Mouse (Mus musculus) embryonic facial prominence, embryonic 14.5 days (tissue): Measurements from ENCODE around the gene Dach1. TPM values are rescaled to one million over a fixed set of nuclear protein-coding genes. Genes with fewer than 3 reads are reported as not detected.

ENCODE experiments used
- ATAC-seq: fragments of 200-750 bp; cut with Nextera tagmentation; 2 replicates; pipeline ENCODE4 v1.8.0; 2017; ENCODE audit warnings: low read depth, moderate number of reproducible peaks, moderate TSS enrichment
- DNase-seq: peaks from one replicate; pipeline ENCODE4 v3.0.0-alpha.2; 2015; ENCODE audit warnings: low spot score
- H3K27ac ChIP-seq: fragments of 300-500 bp; sonication (generic); replicated peaks from 2 replicates; pipeline ENCODE4 v1.5.1; 2014; ENCODE audit warnings: low read depth, mild to moderate bottlenecking, low read length, moderate library complexity
- H3K27me3 ChIP-seq: fragments of 300-500 bp; sonication (generic); replicated peaks from 2 replicates; pipeline ENCODE4 v1.6.1; 2014; ENCODE audit warnings: low read length; ENCODE audit not compliant: control insufficient read depth, insufficient read depth
- H3K36me3 ChIP-seq: fragments of 300-500 bp; sonication (generic); 2 replicates; pipeline ENCODE4 v1.6.1; 2014; ENCODE audit warnings: low read length, mixed read lengths; ENCODE audit not compliant: control insufficient read depth, insufficient read depth
- H3K4me1 ChIP-seq: fragments of 300-500 bp; sonication (generic); 2 replicates; pipeline ENCODE4 v1.6.1; 2014; ENCODE audit warnings: antibody characterized with exemption, low read length; ENCODE audit not compliant: control insufficient read depth, insufficient read depth
- H3K4me2 ChIP-seq: fragments of 300-500 bp; sonication (generic); 2 replicates; pipeline ENCODE4 v1.6.1; 2014; ENCODE audit warnings: low read depth, mild to moderate bottlenecking, low read length, moderate library complexity, mixed read lengths
- H3K4me3 ChIP-seq: fragments of 300-500 bp; sonication (generic); 2 replicates; pipeline ENCODE4 v1.5.1; 2014; ENCODE audit warnings: low read depth, mild to moderate bottlenecking, low read length
- H3K9ac ChIP-seq: fragments of 300-500 bp; sonication (generic); 2 replicates; pipeline ENCODE4 v1.6.1; 2014; ENCODE audit warnings: low read depth, mild to moderate bottlenecking, low read length, moderate library complexity, mixed read lengths
- H3K9me3 ChIP-seq: fragments of 300-500 bp; sonication (generic); 2 replicates; pipeline ENCODE4 v1.6.1; 2016; ENCODE audit warnings: low read length; ENCODE audit not compliant: control insufficient read depth
- WGBS: fragments of 180-500 bp; shearing (Covaris S2); extraction: QIAGEN DNeasy Blood & Tissue Kit; methylation state at CpG from one replicate; pipeline ENCODE4 v1.1.7; 2014; 5-methylcytosine and 5-hydroxymethylcytosine counted together
- polyA plus RNA-seq: library from polyadenylated mRNA; unstranded; fragments of >200 nt; fragmentation: Nextera tagmentation; extraction: Ambion mirVana; gene quantifications from 2 replicates; pipeline ENCODE4 v1.2.1, GENCODE M21; 2014

The Dach1 gene
- polyA plus RNA-seq, 1 experiment from 2014 or later: 4.1 TPM

DNA sequence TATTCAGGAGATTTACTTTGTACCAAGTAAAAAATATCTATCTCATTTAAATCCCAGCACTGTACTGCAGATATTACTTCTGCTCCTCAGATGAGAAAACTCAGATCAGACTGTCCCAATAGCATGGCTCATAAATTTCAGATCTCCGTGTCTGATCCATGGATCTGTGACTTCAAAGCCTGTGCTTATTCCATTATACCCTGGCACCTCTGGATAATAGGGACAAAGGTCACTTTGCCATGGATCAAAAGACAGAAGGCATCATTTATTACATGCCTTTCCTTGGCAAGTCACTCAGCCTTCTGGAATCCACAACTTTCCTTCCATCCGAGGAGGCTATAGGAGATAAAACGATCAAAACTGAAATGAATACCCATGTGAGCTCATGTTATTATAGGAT is 132.4 kb downstream of the Dach1 start:
- Histone ChIP-seq H3K4me2 (no peak overlapping the region), H3K27me3 (no peaks in the 10 kb centered on the region), H3K9me3 (no peaks in the 10 kb centered on the region), H3K27ac (no peak overlapping the region), H3K36me3 (no peaks in the 10 kb centered on the region), H3K4me3 (no peak overlapping the region), H3K4me1 (0 out of 2 replicates have a peak, but pooled peaks cover 3% of the 10 kb centered on the region), H3K9ac (no peak overlapping the region)
- DNase-seq (no peak), ATAC-seq (no peak)
- 55% methylated on average over 3 of the region's 3 CpGs for WGBS

GRCm38 (mm10) chr14:98035261-98035660 is 134.3 kb downstream of the Dach1 start:
- 2% methylated on average over 1 of the region's 1 CpGs for WGBS

DNA sequence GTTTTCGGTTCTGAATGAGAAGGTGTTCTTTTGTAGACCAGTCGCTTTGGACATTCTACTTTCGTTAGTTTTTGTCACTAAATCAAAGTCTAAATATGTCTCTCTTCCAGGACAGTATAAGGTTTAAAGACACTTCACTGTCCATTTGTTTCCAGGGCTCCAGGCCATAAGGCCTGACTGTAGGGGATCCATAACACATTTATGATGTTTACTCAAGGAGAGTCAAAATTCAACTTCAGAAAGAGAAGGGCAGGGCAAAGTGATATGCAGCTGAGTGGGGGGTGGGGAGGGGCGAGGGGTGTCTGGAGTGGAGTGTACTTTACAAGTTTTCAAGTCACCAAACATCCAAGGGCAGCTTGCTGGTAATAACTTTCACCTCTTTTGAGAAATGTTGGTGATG is 146.0 kb downstream of the Dach1 start:
- DNase-seq (no peak), ATAC-seq (no peak)
- Histone ChIP-seq H3K4me1 (no peaks in the 10 kb centered on the region), H3K9me3 (no peaks in the 10 kb centered on the region), H3K36me3 (no peaks in the 10 kb centered on the region), H3K27me3 (no peaks in the 10 kb centered on the region), H3K9ac (no peak overlapping the region), H3K4me2 (no peak overlapping the region), H3K27ac (no peak overlapping the region), H3K4me3 (no peak overlapping the region)
- whole genome bisulfite sequencing: 79% methylated on average over 4 of the region's 4 CpGs

More at GRCm38 (mm10) chr14:98035261-98035660, 134.3 kb downstream of the Dach1 start:
- Histone ChIP-seq H3K9me3 (no peaks in the 10 kb centered on the region), H3K4me2 (no peak overlapping the region), H3K4me3 (no peak overlapping the region), H3K36me3 (no peaks in the 10 kb centered on the region), H3K27me3 (no peaks in the 10 kb centered on the region), H3K4me1 (0 out of 2 replicates have a peak, but pooled peaks cover 3% of the 10 kb centered on the region), H3K9ac (no peak overlapping the region), H3K27ac (no peak overlapping the region)
- ATAC-seq: peak; percentile 62; the same call in 1 of the 2 replicates
- DNase-seq: peak; percentile 50

DNA sequence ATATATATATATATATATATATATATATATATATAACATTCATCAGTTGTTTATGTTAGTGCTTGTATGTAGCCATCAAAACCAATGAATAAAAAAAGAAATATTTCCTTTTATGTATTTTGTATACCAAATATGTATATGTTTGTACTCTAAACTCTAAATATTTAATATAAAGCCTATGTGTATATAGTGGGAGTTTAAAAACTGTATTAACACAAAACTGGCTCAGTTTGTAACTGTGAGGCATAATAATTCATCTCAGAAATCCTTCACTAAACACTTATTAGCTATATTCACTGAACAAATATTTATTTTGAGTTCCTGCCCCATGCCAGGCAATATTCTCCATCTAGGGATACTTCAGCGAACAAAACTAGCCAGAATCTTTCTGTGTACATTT is 155.5 kb downstream of the Dach1 start:
- ATAC-seq: no peak
- Histone ChIP-seq H3K4me3 (no peak overlapping the region), H3K27me3 (no peaks in the 10 kb centered on the region), H3K4me1 (no peaks in the 10 kb centered on the region), H3K4me2 (no peak overlapping the region), H3K27ac (no peak overlapping the region), H3K9me3 (no peaks in the 10 kb centered on the region), H3K9ac (no peak overlapping the region), H3K36me3 (no peaks in the 10 kb centered on the region)
- WGBS: 93% methylated on average over 1 of the region's 1 CpGs
- no peak for DNase-seq

- H3K27me3 ChIP-seq: no peaks in the 10 kb centered on the region
- no peak for ATAC-seq
- no peaks in the 10 kb centered on the region for H3K36me3 ChIP-seq
- H3K9ac ChIP-seq: no peak overlapping the region
- no peak overlapping the region for H3K4me3 ChIP-seq
- H3K9me3 ChIP-seq: no peaks in the 10 kb centered on the region
- DNase-seq: no peak
- WGBS: 86% methylated on average over 6 of the region's 6 CpGs
- no peak overlapping the region for H3K4me2 ChIP-seq
- H3K4me1 ChIP-seq: no peaks in the 10 kb centered on the region
- no peak overlapping the region for H3K27ac ChIP-seq
These were observed 161.1 kb downstream of the Dach1 start for GRCm38 (mm10) chr14:98008501-98008900.

GRCm38 (mm10) chr14:98002021-98002680 is 167.4 kb downstream of the Dach1 start:
- H3K9me3 ChIP-seq: no peaks in the 10 kb centered on the region
- H3K27ac ChIP-seq: no peak overlapping the region
- 52% methylated on average over 1 of the region's 1 CpGs for WGBS
- H3K4me2 ChIP-seq: no peak overlapping the region
- no peak overlapping the region for H3K4me3 ChIP-seq
- H3K9ac ChIP-seq: no peak overlapping the region
- ATAC-seq (no peak), DNase-seq (no peak)
- H3K4me1 ChIP-seq: no peaks in the 10 kb centered on the region
- no peaks in the 10 kb centered on the region for H3K27me3 ChIP-seq
- H3K36me3 ChIP-seq: no peaks in the 10 kb centered on the region

- no peak overlapping the region for H3K27ac ChIP-seq
- H3K4me2 ChIP-seq: no peak overlapping the region
- ATAC-seq (no peak), DNase-seq (no peak)
- no peaks in the 10 kb centered on the region for H3K36me3 ChIP-seq
- no peak overlapping the region for H3K9ac ChIP-seq
- no peaks in the 10 kb centered on the region for H3K4me1 ChIP-seq
- H3K4me3 ChIP-seq: no peak overlapping the region
- H3K9me3 ChIP-seq: no peaks in the 10 kb centered on the region
- no peaks in the 10 kb centered on the region for H3K27me3 ChIP-seq
These were observed 171.0 kb downstream of the Dach1 start for GRCm38 (mm10) chr14:97998584-97998983.

DNA sequence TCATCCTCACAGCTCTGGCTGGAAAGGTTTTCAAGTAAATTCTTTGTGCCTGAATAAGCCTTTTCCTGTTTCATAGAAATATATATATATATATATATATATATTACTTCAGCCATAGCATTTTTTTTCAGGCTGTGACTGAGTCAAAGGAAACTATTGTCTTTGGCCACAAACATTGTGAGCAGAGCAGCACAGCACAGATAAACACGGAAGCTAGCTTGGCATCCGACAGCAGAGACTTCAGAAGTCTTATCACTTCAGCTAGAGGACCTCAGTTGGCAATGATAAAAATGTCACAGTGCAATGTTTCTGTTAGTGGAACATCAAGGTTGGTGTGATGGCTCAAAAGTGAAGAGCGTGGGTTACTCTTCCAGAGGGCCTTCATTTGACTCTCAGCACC is 186.3 kb downstream of the Dach1 start:
- no peak overlapping the region for H3K4me3 ChIP-seq
- H3K27me3 ChIP-seq: no peaks in the 10 kb centered on the region
- H3K9ac ChIP-seq: no peak overlapping the region
- WGBS: 65% methylated on average over 3 of the region's 3 CpGs
- H3K27ac ChIP-seq: no peak overlapping the region
- H3K4me1 ChIP-seq: peaks cover 5% of the 10 kb centered on the region; the same call in 1 of the 2 replicates
- no peaks in the 10 kb centered on the region for H3K36me3 ChIP-seq
- no peaks in the 10 kb centered on the region for H3K9me3 ChIP-seq
- no peak overlapping the region for H3K4me2 ChIP-seq
- no peak for DNase-seq
- ATAC-seq: no peak

- 59% methylated on average over 6 of the region's 6 CpGs for WGBS
- H3K4me1 ChIP-seq: peaks cover 5% of the 10 kb centered on the region; the same call in 1 of the 2 replicates
- H3K36me3 ChIP-seq: no peaks in the 10 kb centered on the region
- H3K9me3 ChIP-seq: no peaks in the 10 kb centered on the region
- H3K4me3 ChIP-seq: no peak overlapping the region
- no peak overlapping the region for H3K27ac ChIP-seq
- no peak overlapping the region for H3K4me2 ChIP-seq
- no peak overlapping the region for H3K9ac ChIP-seq
- DNase-seq: no peak
- no peak for ATAC-seq
- H3K27me3 ChIP-seq: no peaks in the 10 kb centered on the region
These were observed 186.9 kb downstream of the Dach1 start for GRCm38 (mm10) chr14:97982676-97983075.
